Mouse (Mus musculus): ENCODE data around the gene Frmd4a. TPM values are rescaled to one million over a fixed set of nuclear protein-coding genes. Genes with fewer than 3 reads are reported as not detected.
A peak's percentile ranks its signal among the peaks of the same experiment; 100 is the strongest.

Gene Frmd4a
- polyA plus RNA-seq, 1 experiment from 2014 or later, result 72.7 TPM

- 87% methylated on average over 4 of the region's 4 CpGs for WGBS
- no peaks in the 10 kb centered on the region for H3K27me3 ChIP-seq
- H3K36me3 ChIP-seq, result peaks cover 32% of the 10 kb centered on the region
- H3K27ac ChIP-seq (replicated peaks), result no peak overlapping the region
- no peak overlapping the region for H3K4me2 ChIP-seq (replicated peaks)
- no peak overlapping the region for H3K4me3 ChIP-seq
- no peaks in the 10 kb centered on the region for H3K9me3 ChIP-seq
- ATAC-seq (replicated peaks), result no peak
- no peak overlapping the region for H3K9ac ChIP-seq (replicated peaks)
- peaks cover 17% of the 10 kb centered on the region for H3K4me1 ChIP-seq
Measured at GRCm38 (mm10) chr2:4648094-4648493, 630.6 kb downstream of the Frmd4a start.

GRCm38 (mm10) chr2:4649646-4650045, 632.1 kb downstream of the Frmd4a start:
- 98% methylated on average over 2 of the region's 2 CpGs for WGBS
- H3K4me1 ChIP-seq, result peaks cover 17% of the 10 kb centered on the region
- H3K9me3 ChIP-seq, result no peaks in the 10 kb centered on the region
- no peak for ATAC-seq (replicated peaks)
- H3K27ac ChIP-seq (replicated peaks), result no peak overlapping the region
- peaks cover 23% of the 10 kb centered on the region for H3K36me3 ChIP-seq
- H3K9ac ChIP-seq (replicated peaks), result no peak overlapping the region
- H3K27me3 ChIP-seq, result no peaks in the 10 kb centered on the region
- H3K4me3 ChIP-seq, result no peak overlapping the region
- no peak overlapping the region for H3K4me2 ChIP-seq (replicated peaks)

GRCm38 (mm10) chr2:4651500-4652285, 634.2 kb downstream of the Frmd4a start, which contains the start of gene Prpf18:
Gene Prpf18 (minus strand): TSS chr2:4652113.
- Histone ChIP-seq H3K9ac (replicated peaks) (peak within 1 kb of the TSS; percentile 89), H3K4me2 (replicated peaks) (peak within 1 kb of the TSS; percentile 61), H3K36me3 (peaks cover 6% of the 10 kb centered on the region), H3K27me3 (no peaks in the 10 kb centered on the region), H3K27ac (replicated peaks) (peak within 1 kb of the TSS; percentile 63), H3K4me1 (peaks cover 17% of the 10 kb centered on the region), H3K9me3 (no peaks in the 10 kb centered on the region), H3K4me3 (peak within 1 kb of the TSS; percentile 91)
- ATAC-seq (replicated peaks), result peak; percentile 93
- WGBS, result 1% methylated on average over 40 of the region's 40 CpGs

DNA sequence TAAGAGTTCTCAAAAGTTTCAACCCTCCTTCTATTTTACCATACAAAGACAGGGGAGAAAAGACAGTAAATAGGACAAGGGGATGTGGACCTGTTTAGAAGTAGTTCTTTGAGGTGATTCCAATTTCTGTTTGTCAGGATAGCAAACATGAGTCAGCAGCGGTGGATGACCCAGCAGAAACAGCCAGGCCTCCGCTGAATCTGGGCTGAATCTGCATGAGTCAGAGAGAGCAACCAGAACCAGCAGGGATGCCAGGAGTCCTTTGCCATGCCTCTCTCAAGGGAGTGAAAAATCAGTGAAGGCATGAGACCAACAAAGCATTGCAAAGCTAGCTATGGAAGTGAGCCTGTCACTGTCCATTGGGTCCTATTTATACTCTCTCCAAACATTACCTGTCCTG, 643.2 kb downstream of the Frmd4a start:
- Histone ChIP-seq H3K4me2 (replicated peaks) (no peak overlapping the region), H3K9ac (replicated peaks) (no peak overlapping the region), H3K4me1 (no peaks in the 10 kb centered on the region), H3K36me3 (no peaks in the 10 kb centered on the region), H3K27ac (replicated peaks) (no peak overlapping the region), H3K27me3 (no peaks in the 10 kb centered on the region), H3K9me3 (no peaks in the 10 kb centered on the region), H3K4me3 (no peak overlapping the region)
- 80% methylated on average over 2 of the region's 2 CpGs for WGBS
- ATAC-seq (replicated peaks), result no peak
